Mouse (Mus musculus) A20 (cell line): ENCODE measurements around the gene Vars.
A peak's percentile ranks its signal among the peaks of the same experiment; 100 is the strongest.
"Not testable (repeated sequence)": the region's sequence is repeated elsewhere in the genome, so short reads cannot be mapped to it uniquely, and the experiment has no call there.

Experiments used
- DNase-seq: peaks from one replicate; pipeline ENCODE4 v3.0.0-alpha.2; 2011; ENCODE audit warnings: low read depth, low spot score

Vars gene

GRCm38 (mm10) chr17:35000717-35001451 lies at the start of gene Vars:
TSS of gene Vars (plus strand) at chr17:35000987.
- peak; percentile 96 for DNase-seq

GRCm38 (mm10) chr17:34951636-34952377 lies 49.0 kb upstream of the Vars start:
- no peak for DNase-seq

GRCm38 (mm10) chr17:34952378-34953040 lies 48.3 kb upstream of the Vars start:
- DNase-seq, result peak; percentile 92

- DNase-seq, result no peak
These were observed 47.5 kb upstream of the Vars start for GRCm38 (mm10) chr17:34953258-34953657.

GRCm38 (mm10) chr17:34953904-34954303 lies 46.9 kb upstream of the Vars start:
- no peak for DNase-seq

GRCm38 (mm10) chr17:34954831-34955230 lies 46.0 kb upstream of the Vars start:
- no peak for DNase-seq

- DNase-seq, result no peak
These were observed 44.9 kb upstream of the Vars start for GRCm38 (mm10) chr17:34955884-34956283.

- peak; percentile 42 for DNase-seq
These were observed 44.4 kb upstream of the Vars start for GRCm38 (mm10) chr17:34956340-34956739.

- not testable (repeated sequence) for DNase-seq
These were observed 43.5 kb upstream of the Vars start for GRCm38 (mm10) chr17:34957291-34957690.

GRCm38 (mm10) chr17:34957966-34958365 lies 42.8 kb upstream of the Vars start:
- DNase-seq, result not testable (repeated sequence)

- DNase-seq, result not testable (repeated sequence)
These were observed 42.1 kb upstream of the Vars start for GRCm38 (mm10) chr17:34958734-34959129.

GRCm38 (mm10) chr17:34959130-34959778 lies 41.5 kb upstream of the Vars start, which contains the start of gene Hspa1b:
TSS of gene Hspa1b (minus strand) at chr17:34959238.
- DNase-seq, result not testable (repeated sequence)

GRCm38 (mm10) chr17:34959881-34960515 lies 40.8 kb upstream of the Vars start:
- DNase-seq, result no peak

- no peak for DNase-seq
These were observed 39.9 kb upstream of the Vars start for GRCm38 (mm10) chr17:34960702-34961493.

GRCm38 (mm10) chr17:34962125-34962524 lies 38.7 kb upstream of the Vars start:
- DNase-seq, result no peak

- DNase-seq, result no peak
These were observed 37.9 kb upstream of the Vars start for GRCm38 (mm10) chr17:34962841-34963240.

- no peak for DNase-seq
These were observed 36.1 kb upstream of the Vars start for GRCm38 (mm10) chr17:34964640-34965049.

GRCm38 (mm10) chr17:34965627-34966026 lies 35.2 kb upstream of the Vars start:
- no peak for DNase-seq

- not testable (repeated sequence) for DNase-seq
These were observed 31.0 kb upstream of the Vars start, which contains the start of gene Gm20481 for GRCm38 (mm10) chr17:34969822-34970221. TSS of gene Gm20481 (plus strand) at chr17:34969912.

GRCm38 (mm10) chr17:34970850-34971249 lies 29.9 kb upstream of the Vars start:
- not testable (repeated sequence) for DNase-seq
